Mouse (Mus musculus): ENCODE measurements at regions not wholly inside any gene's neighbourhood (a gene's known extent, or its start where the extent isn't known, plus 50 kb on each side); places are given as distances from the start of the nearest gene placed in this dataset.

DNA sequence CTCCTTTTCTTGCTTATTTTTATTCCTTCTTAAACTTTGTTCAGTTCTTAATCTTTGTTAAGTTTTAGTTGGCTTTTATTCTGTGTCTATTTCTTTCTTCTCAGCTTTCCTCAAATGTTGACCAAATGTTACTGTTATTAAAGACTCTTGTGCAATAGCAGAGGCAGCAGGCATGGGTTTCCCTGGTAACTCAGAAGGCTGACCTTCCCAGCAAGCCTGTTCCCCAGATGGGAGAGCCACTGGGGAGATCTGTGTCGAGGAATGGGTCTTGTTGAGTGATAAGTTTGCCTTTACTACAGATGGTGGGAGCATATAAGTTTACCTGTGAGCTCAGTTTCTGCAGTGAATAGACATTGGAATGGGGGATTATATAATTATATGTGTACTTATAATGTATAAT lies 237.2 kb downstream of the Plpp3 start:
- DNase-seq (ENCODE audit: low spot score), result no peak

DNA sequence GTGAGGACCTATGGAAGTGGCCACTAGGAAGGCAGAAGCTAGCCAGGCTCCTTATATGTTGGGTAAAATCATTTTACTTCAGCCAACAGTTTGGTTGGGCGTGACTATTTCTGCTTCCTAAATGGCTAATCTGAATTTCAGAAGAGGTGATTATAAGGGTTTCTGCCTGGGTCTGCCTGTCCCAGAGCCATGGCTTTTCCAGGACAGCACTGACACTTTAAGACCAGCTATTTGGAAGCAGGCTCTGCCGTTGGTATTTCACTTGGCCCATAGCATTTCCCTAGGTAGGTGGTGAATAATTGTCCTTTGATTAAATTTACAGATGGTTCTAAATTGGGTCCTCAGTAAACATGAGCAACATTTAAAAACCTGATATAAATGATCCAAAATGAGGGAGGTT lies 240.3 kb downstream of the Plpp3 start:
- DNase-seq (ENCODE audit: low spot score), result no peak

DNA sequence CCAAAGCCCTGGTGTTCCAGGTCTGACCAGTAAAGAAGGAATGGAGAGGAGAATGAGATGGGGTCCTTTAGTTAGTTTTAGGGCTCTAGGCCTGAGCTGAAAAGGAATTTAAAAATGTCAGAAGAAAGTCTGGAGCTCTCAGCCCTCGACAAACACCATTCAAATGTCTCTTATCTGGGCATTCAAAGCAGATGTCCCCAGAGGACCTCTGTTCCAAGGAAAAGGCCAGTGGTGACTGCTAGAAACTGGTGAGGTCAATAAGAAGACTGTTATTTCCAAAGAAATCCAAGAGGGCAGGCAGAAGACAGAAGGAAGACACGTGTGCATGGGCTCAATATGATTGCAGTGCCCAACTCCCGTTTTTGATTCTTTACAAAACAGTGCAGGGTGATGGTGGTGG lies 244.9 kb downstream of the Plpp3 start:
- no peak for DNase-seq (ENCODE audit: low spot score)

DNA sequence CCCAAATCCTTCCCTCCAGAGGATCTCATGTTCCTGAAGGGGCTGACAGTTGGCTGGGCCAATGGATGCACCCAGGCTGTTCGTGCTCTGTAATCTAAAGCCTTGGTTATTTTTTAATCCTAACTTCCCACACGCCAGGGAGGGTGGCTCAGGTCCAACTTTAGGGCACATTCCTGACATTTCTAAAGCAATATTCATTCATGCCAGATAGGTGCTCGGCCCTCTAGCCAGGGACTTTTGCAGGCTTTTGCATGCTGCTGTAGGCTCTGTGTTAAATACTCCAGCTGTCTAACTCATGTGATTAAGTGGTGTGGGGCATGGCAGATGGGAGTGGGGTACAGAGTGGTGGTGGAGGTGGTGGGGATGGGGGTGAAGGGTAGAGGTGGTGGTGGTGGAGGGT lies 246.0 kb downstream of the Plpp3 start:
- DNase-seq (ENCODE audit: low spot score), result no peak

DNA sequence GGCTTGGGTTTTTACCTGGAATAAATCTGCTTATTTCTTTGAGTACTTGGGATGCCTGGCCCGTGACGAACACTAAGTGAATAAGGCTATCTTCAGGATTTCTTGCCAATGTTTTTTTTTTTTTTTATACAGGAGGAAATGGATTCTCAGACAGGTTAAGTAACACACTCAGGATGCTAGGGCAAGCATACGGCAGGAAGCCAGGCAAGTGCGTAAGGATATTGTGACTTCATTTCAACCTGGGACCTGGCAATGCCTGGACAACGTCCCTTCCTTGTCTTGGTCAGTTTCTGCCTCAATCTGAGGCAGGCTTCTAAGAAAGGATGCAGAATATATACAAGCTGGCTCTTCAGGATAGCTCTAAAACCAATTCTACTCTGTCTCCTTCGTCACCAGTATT lies 246.5 kb downstream of the Plpp3 start:
- DNase-seq (ENCODE audit: low spot score), result no peak

DNA sequence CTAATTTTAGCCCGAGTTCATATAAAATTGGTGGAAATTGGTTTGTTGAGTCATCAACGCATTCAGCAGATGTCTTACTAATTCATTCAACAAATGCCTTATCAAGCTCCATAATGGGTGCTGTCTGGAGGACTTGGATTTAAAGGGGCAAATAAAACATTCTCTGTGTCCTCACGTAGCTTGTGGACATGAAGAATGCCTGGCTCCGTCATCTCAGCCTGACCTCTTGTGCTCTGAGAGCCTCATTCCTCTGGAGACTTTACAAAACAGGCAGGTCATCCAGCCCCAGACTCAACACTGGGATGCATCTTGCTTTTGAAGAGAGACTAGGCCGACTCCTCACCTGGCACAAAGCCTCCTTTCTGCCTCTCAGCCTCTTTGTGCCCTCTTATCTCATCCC lies 248.6 kb downstream of the Plpp3 start:
- DNase-seq (ENCODE audit: low spot score), result no peak

DNA sequence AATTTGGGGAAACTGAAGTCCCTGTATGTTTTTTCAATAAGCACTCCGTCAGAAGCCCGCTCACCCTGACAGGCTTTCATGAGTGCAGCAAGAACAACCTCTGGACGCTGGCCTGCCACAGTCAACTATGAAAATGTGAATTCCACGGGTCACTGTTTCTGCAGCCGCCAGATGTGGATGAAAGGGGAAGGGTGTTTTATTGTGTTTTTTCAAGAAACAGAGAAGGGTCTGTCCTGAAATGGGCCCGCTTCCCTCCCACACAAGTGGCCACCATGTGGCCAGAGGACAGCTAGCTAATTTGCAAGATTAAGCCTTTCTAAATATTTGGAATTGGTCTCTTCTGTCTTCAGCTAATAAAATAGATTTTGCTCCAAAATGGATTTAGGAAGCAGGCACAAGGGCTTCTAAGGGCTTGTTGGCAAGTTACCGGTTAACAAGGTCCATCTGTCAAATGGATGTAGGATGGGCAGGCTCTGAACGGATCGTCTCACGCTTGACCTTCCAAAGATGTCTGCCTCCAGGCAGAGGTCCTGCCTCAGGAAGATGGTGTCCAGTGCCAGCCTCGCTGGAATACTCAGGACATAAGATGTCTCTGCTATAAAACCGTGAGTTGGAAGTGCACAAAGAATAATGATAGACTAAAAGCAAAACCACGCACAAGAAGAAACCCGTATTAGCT lies 249.8 kb downstream of the Plpp3 start:
- DNase-seq (ENCODE audit: low spot score), result no peak

DNA sequence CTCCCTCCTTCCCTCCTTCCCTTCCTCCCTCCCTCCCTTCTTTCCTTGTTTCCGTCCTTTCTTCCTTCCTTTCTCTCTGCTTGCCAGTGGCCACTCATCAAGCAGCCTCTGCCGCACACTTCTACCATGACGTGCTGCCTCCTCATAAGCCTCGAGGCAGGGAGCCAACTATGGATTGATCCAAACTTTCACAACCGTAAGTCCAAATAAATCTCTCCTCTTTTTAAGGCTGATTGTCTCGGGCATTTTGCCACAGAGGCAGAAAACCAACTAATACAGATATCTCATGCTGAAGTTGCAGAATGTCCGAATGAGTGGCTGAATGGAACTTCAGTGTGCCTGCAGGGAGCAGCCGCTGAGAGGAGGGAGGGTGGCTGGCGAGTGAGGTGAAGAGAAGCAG lies 251.7 kb downstream of the Plpp3 start:
- no peak for DNase-seq (ENCODE audit: low spot score)

DNA sequence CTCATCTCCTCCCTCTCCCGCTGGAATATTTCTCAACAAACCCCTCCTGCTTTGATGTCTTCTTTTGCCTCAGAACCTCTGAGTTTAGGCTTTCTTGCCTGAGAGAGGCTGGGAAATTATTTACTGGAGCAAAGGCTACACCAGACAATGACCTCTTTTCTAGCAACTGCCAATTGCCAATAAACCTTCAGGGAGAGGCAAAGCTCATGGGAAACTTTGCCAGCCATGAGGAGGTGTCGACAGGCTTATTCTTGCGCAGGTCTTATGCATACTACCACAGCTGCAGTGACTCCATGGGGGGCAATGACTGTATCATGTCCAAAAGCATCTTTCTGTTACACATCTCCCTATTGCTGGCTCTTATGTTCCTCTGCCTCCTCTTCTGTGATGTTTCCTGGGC lies 260.0 kb downstream of the Plpp3 start:
- DNase-seq (ENCODE audit: low spot score), result no peak

DNA sequence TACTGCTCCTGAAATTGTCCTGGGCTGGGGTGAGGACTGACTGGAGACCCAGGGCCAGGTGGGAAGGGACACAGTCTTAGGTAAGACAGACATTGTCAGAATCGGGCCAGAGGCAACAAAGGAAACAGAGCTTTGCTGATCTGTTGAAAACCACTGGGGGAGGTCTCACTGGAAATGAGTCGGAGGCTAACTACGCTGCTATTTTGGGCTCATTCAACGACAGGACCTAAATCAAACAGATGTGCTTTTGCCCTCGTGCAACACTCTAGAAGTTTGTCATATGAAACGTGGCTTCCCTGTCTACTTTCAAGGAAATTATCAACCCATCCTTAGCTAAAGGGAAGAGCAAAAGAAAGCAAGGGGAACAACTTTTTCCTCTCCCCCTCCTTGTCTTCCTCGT lies 265.3 kb downstream of the Plpp3 start:
- no peak for DNase-seq (ENCODE audit: low spot score)

DNA sequence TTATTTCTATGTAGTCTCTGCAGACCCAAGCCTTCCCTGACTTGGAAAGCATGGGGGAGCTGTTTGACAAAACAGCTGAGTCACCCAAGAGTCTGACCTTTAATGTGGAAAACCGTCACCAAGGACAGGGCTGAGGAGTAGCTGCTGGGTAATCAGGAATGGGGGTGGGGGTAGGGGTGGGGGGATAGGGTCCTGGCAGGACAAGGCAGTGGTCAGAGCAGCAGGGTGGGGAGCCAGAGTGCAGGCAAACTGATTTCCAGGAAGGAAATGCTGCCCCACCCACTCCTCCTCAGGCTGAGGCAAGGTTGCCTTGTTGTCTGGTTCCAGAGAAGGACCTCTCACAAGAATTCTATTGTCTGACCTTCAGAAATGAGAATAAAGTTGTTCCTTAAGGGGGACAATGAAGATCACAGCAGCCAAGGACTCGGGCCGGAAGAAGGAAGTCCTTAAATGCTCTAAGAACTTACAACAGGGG lies 266.6 kb downstream of the Plpp3 start:
- no peak for DNase-seq (ENCODE audit: low spot score)

DNA sequence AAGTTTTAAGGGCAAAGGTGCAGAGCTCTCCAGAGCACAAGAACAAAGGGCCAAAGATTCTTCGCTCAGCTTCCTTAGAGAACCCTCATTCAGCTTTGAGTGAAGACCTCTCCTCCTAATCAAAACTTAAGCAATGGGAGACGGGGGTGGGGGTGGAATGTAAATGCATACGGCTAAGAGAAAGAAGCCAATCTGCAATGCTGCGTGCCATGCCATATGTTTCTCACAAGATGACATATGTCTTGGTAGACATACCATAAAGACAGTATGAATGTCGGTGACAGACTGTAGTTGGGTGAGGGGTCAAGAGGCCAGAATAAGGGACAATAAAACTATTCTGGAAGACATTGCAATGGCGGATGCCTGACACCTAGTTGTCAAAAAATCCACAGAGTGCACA lies 267.9 kb downstream of the Plpp3 start:
- DNase-seq (ENCODE audit: low spot score), result no peak

DNA sequence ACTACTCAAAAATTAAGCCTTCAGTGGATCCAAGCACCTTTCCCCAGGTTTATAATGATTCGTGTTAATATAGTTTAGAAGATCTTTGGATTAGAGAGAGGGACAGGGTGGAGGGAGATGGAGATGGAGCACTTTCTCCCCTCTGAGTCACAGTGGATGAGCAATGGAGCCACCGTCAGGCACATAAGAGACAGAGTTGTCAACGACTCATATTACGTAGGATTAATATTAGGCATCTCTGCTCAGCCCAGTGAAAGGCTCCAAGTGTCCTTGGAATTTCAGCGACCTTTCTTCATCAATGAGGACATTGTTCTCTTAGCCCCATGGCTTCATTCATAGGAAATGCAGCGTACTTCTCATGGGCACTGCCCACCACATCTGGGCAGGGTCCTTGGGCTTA lies 270.4 kb downstream of the Plpp3 start:
- DNase-seq (ENCODE audit: low spot score), result no peak

DNA sequence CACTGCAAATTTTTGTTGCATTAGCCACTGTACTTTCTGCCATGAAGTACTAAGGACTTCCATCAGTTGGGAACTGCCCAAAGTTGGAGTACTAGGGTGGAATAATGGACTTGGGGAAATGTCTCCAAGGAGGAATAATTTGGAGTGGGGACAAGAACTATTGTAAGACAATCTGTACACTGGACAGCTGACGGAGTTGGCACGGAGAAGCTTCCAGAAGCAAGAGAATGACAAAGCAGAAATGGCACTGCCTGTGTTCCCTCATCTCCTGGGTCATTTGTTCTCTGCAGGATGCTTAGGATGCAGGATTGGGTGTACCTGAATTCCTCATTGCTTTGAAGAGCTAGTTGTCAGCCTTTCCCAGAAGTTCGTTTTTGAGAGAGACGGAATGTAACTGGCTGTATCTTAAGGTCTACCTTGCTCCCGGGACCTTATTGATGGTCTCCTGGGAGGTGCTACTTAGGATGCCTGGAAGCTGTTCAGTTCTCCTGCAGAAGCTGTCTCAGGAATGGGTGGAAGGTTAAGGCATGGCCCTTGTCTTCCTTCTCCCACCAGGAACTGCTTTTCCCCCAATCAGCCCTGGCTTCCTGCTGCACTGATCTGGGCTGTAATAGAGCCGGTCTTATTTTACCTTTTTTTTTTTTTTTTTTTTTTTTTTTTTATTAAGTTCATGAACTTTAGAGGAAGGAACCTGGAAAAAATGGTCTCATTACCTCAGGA lies 272.4 kb downstream of the Plpp3 start:
- DNase-seq (ENCODE audit: low spot score), result no peak

DNA sequence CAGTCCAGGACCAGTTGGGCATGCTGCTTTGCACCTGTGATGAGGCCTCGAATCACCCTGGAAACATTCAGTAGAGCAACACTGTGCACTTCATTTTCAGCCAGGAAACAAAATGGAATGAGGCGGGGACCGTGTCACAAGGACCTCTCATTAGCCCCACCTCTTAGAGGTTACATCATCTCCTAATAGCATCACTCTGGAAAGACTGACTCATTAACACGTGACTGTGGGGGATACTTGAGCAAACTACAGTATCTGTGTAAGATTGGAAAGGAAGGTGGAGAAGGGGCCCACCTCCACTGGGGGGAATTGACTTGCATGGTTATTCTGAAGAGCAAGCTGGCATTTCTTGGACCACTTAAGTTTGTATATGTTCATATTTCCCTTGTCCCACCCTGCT lies 275.3 kb downstream of the Plpp3 start:
- no peak for DNase-seq (ENCODE audit: low spot score)

DNA sequence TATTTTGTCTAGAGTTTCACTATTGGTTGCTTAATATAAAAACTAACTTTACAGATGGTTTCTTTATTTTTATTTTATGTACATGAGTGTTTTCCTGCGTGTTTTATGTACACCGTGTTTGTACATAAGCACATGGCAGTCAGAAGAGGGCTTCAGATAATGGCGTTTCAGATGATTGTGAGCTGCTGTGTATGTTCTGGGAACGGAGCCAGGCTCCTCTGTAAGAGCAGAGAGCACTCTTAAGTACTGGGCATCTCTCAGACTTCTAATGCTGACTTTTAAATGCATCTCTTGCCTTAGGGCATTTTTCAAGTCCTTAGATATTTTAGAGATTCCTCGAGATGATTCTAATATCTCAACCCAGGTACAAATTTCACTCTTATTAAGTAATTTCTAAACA lies 280.0 kb downstream of the Plpp3 start:
- no peak for DNase-seq (ENCODE audit: low spot score)

DNA sequence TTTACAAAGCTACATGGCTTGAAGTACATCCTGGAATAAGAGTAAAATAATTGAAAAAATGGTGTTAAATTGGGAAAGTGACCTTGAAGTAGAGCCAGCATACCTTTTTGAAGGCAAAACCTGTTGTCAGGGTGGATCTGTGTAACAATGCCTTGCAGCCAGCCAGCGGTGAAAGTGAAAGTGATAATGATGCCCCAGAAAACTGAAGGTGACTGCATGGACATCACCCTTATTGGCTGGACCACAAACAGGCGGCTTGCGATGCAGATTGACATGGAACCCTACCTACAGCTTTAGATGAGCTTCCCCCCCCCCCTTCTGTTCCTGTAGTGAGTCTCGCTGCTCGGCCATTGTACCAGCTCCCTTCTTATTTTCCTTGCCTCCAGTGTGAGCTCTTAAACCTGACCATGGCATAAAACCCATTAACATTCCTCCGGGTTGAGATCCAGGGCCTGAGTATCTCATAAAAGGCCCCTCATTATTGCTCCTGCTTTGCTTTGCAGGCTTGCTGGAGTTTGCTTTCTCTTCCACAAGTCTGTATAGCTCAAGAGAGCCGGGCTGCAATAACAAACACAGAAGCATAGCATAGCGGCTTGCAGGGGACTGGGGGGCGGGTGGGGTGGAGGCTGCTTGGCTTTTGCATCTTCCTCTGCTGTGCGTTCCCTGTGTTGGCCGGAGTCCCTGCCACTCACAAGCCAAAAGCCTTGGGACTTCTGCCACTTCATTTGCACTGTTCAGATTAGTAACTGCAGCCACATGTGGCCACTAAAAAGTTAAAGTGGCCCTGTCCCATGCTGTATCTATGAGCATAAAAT lies 292.1 kb downstream of the Plpp3 start:
- DNase-seq (ENCODE audit: low spot score), result no peak

DNA sequence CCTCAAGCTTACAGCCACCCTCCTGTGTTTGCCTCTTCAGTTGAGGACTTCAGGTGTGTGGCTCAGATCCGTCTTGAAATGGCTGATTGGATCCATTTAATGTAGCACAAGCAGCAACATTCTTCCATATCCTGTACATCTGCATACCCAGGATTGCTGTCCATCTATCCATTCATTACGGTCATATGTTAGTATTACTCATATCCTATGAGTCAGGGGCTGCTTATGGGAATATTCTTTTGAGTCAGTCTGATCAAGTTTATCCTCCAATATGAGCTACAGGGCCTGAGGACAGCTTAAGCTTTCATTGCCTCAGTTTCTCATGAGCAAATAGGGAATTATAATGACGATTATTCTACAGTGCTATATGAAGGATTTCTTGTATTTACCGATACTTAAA lies 293.7 kb downstream of the Plpp3 start:
- no peak for DNase-seq (ENCODE audit: low spot score)

DNA sequence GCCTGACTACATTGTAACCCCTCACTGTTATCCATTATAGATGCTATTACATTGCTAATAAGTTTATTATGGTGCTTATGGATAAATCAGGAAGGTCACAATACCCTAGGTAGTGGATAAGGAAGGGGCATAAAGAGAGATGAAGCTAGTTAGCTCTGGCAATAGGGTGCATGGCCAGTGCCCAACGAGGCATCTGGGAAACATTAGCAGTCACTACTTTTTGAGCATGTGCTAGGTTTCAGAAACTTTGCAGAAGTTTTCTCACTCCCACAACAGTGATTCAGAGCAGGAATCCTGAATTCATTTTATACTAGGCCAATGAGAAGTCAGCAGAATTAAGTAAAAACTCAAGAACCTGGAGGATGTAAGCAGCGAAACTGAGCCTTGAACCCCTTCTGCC lies 294.7 kb downstream of the Plpp3 start:
- no peak for DNase-seq (ENCODE audit: low spot score)

DNA sequence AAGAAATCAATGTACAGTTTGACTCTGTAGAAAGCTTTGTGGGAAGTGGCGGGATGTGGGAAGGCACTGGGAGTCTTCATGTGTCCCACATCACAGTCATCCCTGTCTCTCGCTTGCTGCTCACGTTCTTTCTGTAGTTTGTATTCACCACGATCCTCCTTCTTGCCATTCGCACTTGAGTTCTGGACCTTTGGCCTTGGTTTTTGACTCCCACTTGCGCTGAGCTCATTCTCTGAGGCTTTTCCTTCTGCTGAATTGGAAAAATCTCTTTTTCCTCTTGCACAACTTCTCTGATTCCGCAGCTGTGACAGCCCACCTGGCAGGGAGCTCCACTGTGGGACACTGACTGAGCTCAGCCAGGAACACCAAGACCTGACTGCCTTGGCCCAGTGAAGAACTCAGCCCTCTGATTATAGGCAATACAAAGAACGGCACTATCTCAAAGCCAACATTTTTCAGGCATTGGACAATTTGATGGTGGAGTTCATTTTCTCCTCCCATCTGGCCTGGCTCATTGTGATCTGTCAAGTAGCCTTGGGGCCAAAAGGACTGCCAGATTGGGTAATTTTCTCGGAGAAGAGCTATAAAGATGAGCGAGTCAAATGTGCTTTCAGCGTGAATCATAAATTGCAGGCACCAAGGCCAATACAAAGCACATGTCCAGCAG lies 299.9 kb downstream of the Plpp3 start:
- DNase-seq (ENCODE audit: low spot score), result no peak

DNA sequence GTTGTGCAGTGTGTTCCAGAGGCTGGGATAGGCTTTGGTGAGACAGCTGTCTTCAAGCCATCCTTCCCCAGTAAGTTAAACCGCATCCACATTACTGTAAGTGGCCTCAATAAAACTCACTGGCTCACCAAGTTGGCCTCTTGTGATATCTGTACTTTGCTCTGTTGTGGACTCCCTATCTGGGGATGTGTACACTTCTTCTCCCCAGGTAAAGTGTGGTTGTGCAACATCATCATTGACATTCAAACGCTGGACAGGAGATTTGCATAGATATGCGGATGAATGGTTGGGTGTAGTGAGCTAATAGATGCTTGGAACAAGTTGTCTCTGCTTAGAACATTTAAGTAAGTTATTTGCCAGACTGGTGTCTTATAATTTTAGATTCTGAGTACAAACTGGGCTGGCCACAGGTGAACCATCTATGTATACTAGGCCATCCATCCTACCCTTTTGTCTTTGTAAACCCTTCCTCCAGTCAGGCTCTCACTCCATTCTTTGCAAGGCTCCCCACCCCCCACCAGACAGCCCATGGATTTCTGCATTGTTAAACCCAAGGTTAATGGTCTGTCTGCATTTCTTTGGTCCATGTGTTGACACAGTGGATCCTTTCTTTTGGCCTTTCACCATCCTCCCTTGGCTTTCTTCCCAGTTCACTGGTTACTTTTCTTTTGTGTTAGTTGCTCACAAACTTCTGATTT lies 303.0 kb downstream of the Plpp3 start:
- DNase-seq (ENCODE audit: low spot score), result no peak

DNA sequence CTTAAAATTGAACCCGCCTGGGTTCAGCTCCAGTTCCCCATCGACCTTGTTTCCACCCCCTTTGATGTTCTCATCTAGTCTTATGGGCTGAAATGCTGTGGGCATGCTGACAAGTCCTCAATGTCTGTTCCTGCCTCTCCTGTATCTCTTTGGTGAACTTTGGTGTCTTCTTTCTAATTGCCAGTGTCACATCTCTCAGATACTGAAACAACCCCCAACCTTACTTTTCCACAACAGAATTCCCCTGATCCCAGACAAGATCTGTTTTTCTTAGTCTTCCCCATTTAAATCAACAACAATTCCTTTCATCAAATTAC lies 303.5 kb downstream of the Plpp3 start:
- no peak for DNase-seq (ENCODE audit: low spot score)
